In the genomic region with DNA sequence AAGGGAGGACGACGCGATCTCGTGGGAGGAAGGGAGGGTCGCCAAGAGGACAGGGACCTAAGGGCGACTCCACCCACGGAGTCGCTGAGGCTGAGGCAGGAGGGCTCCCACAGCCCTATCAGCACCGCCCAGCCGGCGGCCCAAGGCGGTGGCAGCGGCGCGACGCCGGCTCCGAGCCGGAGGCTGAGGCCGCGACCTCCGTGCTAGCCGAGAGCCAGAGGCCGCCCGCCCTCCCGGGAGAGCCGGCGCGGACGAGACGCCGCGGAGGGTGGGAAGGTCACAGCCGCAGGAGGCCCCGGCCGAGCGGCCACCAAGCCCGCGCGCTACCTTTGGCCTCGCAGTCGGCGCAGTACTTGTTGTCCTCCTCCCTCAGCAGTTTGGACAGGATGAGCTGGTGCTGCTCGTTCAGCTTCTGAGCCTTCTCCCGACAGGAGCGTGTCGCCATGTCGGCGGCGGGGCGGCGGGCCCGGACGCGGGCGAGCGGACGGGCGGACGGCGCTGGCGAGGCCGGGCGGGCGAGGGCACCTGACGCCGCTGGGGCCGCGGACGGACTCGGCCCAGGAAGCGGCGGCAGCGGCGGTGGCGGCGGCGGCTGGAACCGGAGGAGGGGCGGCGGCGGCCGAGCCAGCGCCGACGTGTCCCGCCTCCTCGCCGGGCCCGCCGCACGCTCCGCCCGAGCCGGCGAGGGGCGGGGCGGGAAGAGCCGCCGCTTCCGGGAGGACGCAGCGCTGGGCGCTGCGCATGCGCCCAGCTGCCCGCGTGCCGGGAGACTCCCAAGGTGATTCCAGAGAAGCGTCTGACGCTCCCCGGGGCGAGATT, we compare ENCODE assay signal across 8 mouse cellular contexts. TPM values are rescaled to one million over a fixed set of nuclear protein-coding genes. Genes with fewer than 3 reads are reported as not detected.
DNase-seq lines count a peak whose midpoint lies in the region.

A gene (minus strand): TSS at position 607 of the 819 bp plus-strand sequence.

- H3K36me3 ChIP-seq in megakaryocyte, embryonic 14.5 days (replicated peaks; ENCODE audit: low read length), result peaks cover 18% of the 10 kb centered on the region

- peaks cover 56% of the 10 kb centered on the region for H3K4me1 ChIP-seq in megakaryocyte, embryonic 14.5 days

- H3K9me3 ChIP-seq in megakaryocyte, embryonic 14.5 days, result peaks cover 22% of the 10 kb centered on the region

- peak within 1 kb of the TSS; percentile 99 for H3K4me3 ChIP-seq in megakaryocyte, embryonic 14.5 days (replicated peaks)

- H3K27me3 ChIP-seq in megakaryocyte, embryonic 14.5 days (replicated peaks), result no peaks in the 10 kb centered on the region

- intact Hi-C loops in gastrocnemius, postnatal 14 days (cut with DNase I; ENCODE audit: low total_unique reads), result loop anchor here (10.0 kb wide), 1 partner anchor 83 kb away; a partner anchor contains a TSS

- DNase-seq in adrenal gland, adult (ENCODE audit: inconsistent age in 2 of 2, low spot score in 1 of 2), result peak; percentile 89 to 93
- peak; percentile 89 for DNase-seq in embryo, embryonic 10.5 days (ENCODE audit: low spot score)
- peak; percentile 86 for DNase-seq in gastrocnemius, postnatal 14 days
- peak; percentile 89 for DNase-seq in induced T-regulatory cell, adult 2 months (ENCODE audit: low read depth)
- peak; percentile 54 to 79 for DNase-seq in left cerebral cortex, adult 8-10 months (ENCODE audit: low spot score in 2 of 2)
- DNase-seq in right cerebral cortex, adult 2 months (ENCODE audit: low spot score in 2 of 2), result peak; percentile 76 to 79
- DNase-seq in urinary bladder, postnatal 10 days (ENCODE audit: low spot score), result peak; percentile 31

RNA-seq across cellular contexts. Expression of the gene that starts here (rescaled TPM):
- total RNA-seq in gastrocnemius, postnatal 14 days (2021), result 10 to 100 TPM; 30.9 to 31.8 TPM
- 100 to 1,000 TPM; 131 to 152 (median 139) TPM for total RNA-seq in left cerebral cortex, adult 8-10 months (2022)
- 31.9 and 51.5 TPM in 2 replicates for polyA plus RNA-seq in megakaryocyte, embryonic 14.5 days (2012; ENCODE audit: insufficient read depth, low replicate concordance)

Comparison
In these comparisons a context has a peak if more than half of its experiments do, and no peak if none do; other contexts are left out.
1. Peak in every context shown above with its lines: DNase-seq and H3K4me3 ChIP-seq.
2. RNA of the gene that starts here (total RNA-seq): 131 to 152 TPM in left cerebral cortex, adult 8-10 months; 30.9 to 31.8 TPM in gastrocnemius, postnatal 14 days; every median in the first group is over 4 times any median in the second.
3. DNase-seq: peak in every context shown above with its lines; median percentile 91 in adrenal gland, adult; 89 in embryo, embryonic 10.5 days; 89 in induced T-regulatory cell, adult 2 months; 86 in gastrocnemius, postnatal 14 days; 78 in right cerebral cortex, adult 2 months; 66 in left cerebral cortex, adult 8-10 months; 31 in urinary bladder, postnatal 10 days.